In the genomic region with DNA sequence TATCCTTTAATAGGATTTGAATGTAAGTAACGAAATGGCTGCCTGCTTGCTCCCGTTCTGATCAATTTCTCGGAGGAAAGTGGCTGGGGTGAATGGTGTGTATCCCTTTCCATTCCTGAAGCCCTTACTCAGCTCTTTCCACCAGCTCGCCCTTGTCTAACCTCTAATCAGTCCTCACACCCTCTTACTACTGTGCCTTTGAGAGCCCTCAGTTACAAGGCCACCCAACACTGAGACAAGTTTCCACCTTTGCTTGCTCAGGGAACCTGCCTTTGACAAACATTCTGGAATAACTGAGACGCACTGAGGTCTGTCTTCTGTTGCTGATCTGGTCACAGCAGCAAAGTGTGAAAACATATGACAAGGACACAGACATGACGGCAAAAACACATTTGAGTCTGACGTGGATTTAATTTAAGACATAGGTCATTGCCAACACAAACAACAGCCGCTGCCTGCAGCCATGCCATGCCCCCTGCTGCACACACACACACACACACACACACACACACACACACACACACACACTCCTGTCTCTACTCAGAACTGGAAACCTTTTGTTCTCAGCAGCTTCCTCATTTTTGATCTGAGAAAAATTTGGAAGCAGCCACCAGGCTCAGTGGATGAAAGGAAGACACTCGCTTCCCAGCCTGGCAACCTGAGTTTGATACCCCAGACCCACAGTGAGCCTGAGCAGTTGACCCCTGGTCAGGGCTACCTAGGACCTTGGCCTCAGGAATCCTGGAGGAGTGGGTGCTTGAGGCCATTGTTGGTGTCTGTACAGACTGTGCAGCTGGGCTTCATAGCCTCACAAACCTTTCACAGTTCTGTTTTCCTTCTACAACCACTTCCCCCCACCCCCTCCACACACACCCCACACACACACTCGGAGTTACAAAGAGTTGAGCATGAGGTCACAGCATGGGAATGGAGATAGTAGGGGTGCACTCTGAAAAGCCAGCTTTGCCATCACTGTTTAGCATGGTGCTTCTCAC, we compare ENCODE assay signal across 10 mouse cellular contexts. TPM values are rescaled to one million over a fixed set of nuclear protein-coding genes. Genes with fewer than 3 reads are reported as not detected.
DNase-seq lines count a peak whose midpoint lies in the region; ATAC-seq and TF ChIP-seq lines count a peak whose summit lies in the region.
"Had no signal": no experiment of that assay in that cellular context is flagged by ENCODE, and none has a peak within 500 bp of the region (broad histone marks: within the 10 kb centered on the region; RNA-seq: fewer than 3 reads in every experiment).

No protein-coding gene starts in this region.

- no peaks in the 10 kb centered on the region for H3K9me3 ChIP-seq in kidney, embryonic 15.5 days (replicated peaks)
- no peaks in the 10 kb centered on the region for H3K9me3 ChIP-seq in MEL (replicated peaks; ENCODE audit: insufficient read depth, low read length)
- no peaks in the 10 kb centered on the region for H3K9me3 ChIP-seq in heart, embryonic 16.5 days (replicated peaks; ENCODE audit: control insufficient read depth, low read length)

- H3K4me3 ChIP-seq in kidney, embryonic 15.5 days (replicated peaks) = no peak overlapping the region
- H3K4me3 ChIP-seq in MEL (ENCODE audit: control insufficient read depth in 1 of 2, insufficient read depth in 1 of 2, low read depth in 2 of 2, low read length in 2 of 2) (no peak overlapping the region), macrophage (ENCODE audit: inconsistent target) (no peak overlapping the region)
- no peak overlapping the region for H3K4me3 ChIP-seq in heart, embryonic 16.5 days (ENCODE audit: low read length)

- peak overlapping the region; percentile 32; the same call in 1 of the 2 replicates for H3K27ac ChIP-seq in kidney, embryonic 15.5 days
- H3K27ac ChIP-seq in MEL (ENCODE audit: control insufficient read depth, low read depth, low read length) (no peak overlapping the region), macrophage (peak overlapping the region; percentile 91)
- peak overlapping the region; percentile 60 for H3K27ac ChIP-seq in heart, embryonic 16.5 days (ENCODE audit: low read length)

- 0 out of 2 replicates have a peak, but pooled peaks have one; percentile 33 for ATAC-seq in kidney, embryonic 15.5 days (replicated peaks; ENCODE audit: low FRiP score)
- ATAC-seq in heart, embryonic 16.5 days (replicated peaks; ENCODE audit: extremely low read depth, insufficient read depth, low FRiP score) = no peak

- WGBS in kidney, embryonic 15.5 days = 41% methylated on average over 10 of the region's 10 CpGs
- 32% methylated on average over 10 of the region's 10 CpGs for WGBS in heart, embryonic 16.5 days
- WGBS in macrophage (ENCODE audit: missing documents) = 48% methylated on average over 9 of the region's 10 CpGs

- H3K9ac ChIP-seq in kidney, embryonic 15.5 days = no peak overlapping the region
- 0 out of 2 replicates have a peak overlapping the region, but pooled peaks have one; percentile 5 for H3K9ac ChIP-seq in MEL (ENCODE audit: control insufficient read depth, low read depth, low read length, poor library complexity, severe bottlenecking)
- no peak overlapping the region; the same call in 1 of the 2 replicates for H3K9ac ChIP-seq in heart, embryonic 16.5 days (ENCODE audit: low read length)

- no peak for TF ChIP-seq CTCF in MEL (IDR thresholded peaks at IDR 0.05 in 2 of 3, conservative IDR thresholded peaks at IDR 0.05 in 1 of 3; ENCODE audit: control insufficient read depth in 1 of 3, insufficient read depth in 1 of 3, low read depth in 2 of 3, low read length in 3 of 3, poor library complexity in 1 of 3, severe bottlenecking in 1 of 3)

- H3K4me1 ChIP-seq in kidney, embryonic 15.5 days = peaks cover 39% of the 10 kb centered on the region
- peaks cover 8 to 22% of the 10 kb centered on the region in 2 experiments; a peak in 3 of 4 replicates for H3K4me1 ChIP-seq in MEL (ENCODE audit: control insufficient read depth in 1 of 2, insufficient read depth in 2 of 2, low read length in 2 of 2)
- H3K4me1 ChIP-seq in heart, embryonic 16.5 days (ENCODE audit: control insufficient read depth, insufficient read depth, low read length) = peaks cover 5% of the 10 kb centered on the region

- no peaks in the 10 kb centered on the region for H3K27me3 ChIP-seq in kidney, embryonic 15.5 days
- H3K27me3 ChIP-seq in MEL (ENCODE audit: control insufficient read depth in 1 of 2, insufficient read depth in 2 of 2, low read length in 2 of 2) = no peaks in the 10 kb centered on the region
- no peaks in the 10 kb centered on the region for H3K27me3 ChIP-seq in heart, embryonic 16.5 days (ENCODE audit: control insufficient read depth, insufficient read depth, low read length)

- H3K79me2 ChIP-seq in MEL (ENCODE audit: control insufficient read depth, insufficient read depth, low read length, poor library complexity) (no peaks in the 10 kb centered on the region), macrophage (ENCODE audit: inconsistent target) (no peaks in the 10 kb centered on the region)

- TF ChIP-seq EP300 in MEL (IDR thresholded peaks at IDR 0.05; ENCODE audit: low read depth in 1 of 2, low read length in 2 of 2) = peak; percentile 14 to 44; a peak in 3 of 4 replicates

- no peak for TF ChIP-seq RAD21 in MEL (IDR thresholded peaks at IDR 0.05; ENCODE audit: low read depth, low read length)

- H3K4me2 ChIP-seq in kidney, embryonic 15.5 days = no peak overlapping the region
- H3K4me2 ChIP-seq in heart, embryonic 16.5 days (ENCODE audit: low read depth, low read length) = no peak overlapping the region

- H3K36me3 ChIP-seq in kidney, embryonic 15.5 days = no peaks in the 10 kb centered on the region
- H3K36me3 ChIP-seq in MEL (ENCODE audit: control insufficient read depth in 1 of 2, insufficient read depth in 2 of 2, low read length in 2 of 2) = no peaks in the 10 kb centered on the region
- H3K36me3 ChIP-seq in heart, embryonic 16.5 days (ENCODE audit: control insufficient read depth, insufficient read depth) = no peaks in the 10 kb centered on the region
- H3K36me3 ChIP-seq in macrophage (ENCODE audit: inconsistent target) = no peaks in the 10 kb centered on the region

- DNase-seq in kidney, postnatal 25 days = no peak
- DNase-seq in MEL (ENCODE audit: low read depth, low spot score) = peak; percentile 69
- no peak for DNase-seq in embryo, embryonic 11 days
- DNase-seq in cerebellum, adult 11 months = no peak
- DNase-seq in layer of hippocampus, adult 9-10 months (ENCODE audit: low spot score) = no peak
- DNase-seq: gastrocnemius, postnatal 25 days; layer of hippocampus, adult 9-11 months had no signal

- TF ChIP-seq POLR2A in MEL (IDR thresholded peaks at IDR 0.05; ENCODE audit: control insufficient read depth in 1 of 2, insufficient read depth in 1 of 2, low read depth in 1 of 2, low read length in 2 of 2, poor library complexity in 1 of 2) = no peak

RNA-seq across cellular contexts. Expression of a gene that starts 37.6 kb away (rescaled TPM):
- 1,594 and 1,598 TPM in 2 replicates for polyA plus RNA-seq in kidney, embryonic 15.5 days (2015; fragmentation: Nextera tagmentation; extraction: Ambion mirVana)
- 444 and 518 TPM in 2 replicates for total RNA-seq in MEL (2012; rRNA removed)
- 1,000 to 10,000 TPM; 2,118 to 2,175 TPM for polyA plus RNA-seq in MEL (2012; ENCODE audit: insufficient read depth in 1 of 2, insufficient read length in 2 of 2, low read depth in 1 of 2, low replicate concordance in 2 of 2, missing spikeins in 1 of 2)
- polyA plus RNA-seq in heart, embryonic 16.5 days (2015; fragmentation: Nextera tagmentation; extraction: Ambion mirVana) = 1,934 and 2,252 TPM in 2 replicates
- total RNA-seq in macrophage (2018; cell fraction: chromatin; rRNA removed) = 1,000 to 10,000 TPM in 25 of 26 experiments, 100 to 1,000 TPM in 1; 839 to 4,643 (median 2,612) TPM
- over 10,000 TPM; 27,371 to 77,320 (median 43,339) TPM for total RNA-seq in macrophage (2018; cell fraction: cytosol; rRNA removed)
- over 10,000 TPM in 4 of 26 experiments, 1,000 to 10,000 TPM in 22; 2,155 to 11,196 (median 6,502) TPM for total RNA-seq in macrophage (2018; cell fraction: nucleus; rRNA removed)
- polyA plus RNA-seq in macrophage (2018) = 25,011 to 42,260 TPM (median 38,400 TPM) in 3 replicates

RNA-seq across cellular contexts. Expression of a gene that starts 43.5 kb away (rescaled TPM):
- 105 and 112 TPM in 2 replicates for polyA plus RNA-seq in kidney, embryonic 15.5 days (2015; fragmentation: Nextera tagmentation; extraction: Ambion mirVana)
- 91.0 and 103 TPM in 2 replicates for total RNA-seq in MEL (2012; rRNA removed)
- polyA plus RNA-seq in MEL (2012; ENCODE audit: insufficient read depth in 1 of 2, insufficient read length in 2 of 2, low read depth in 1 of 2, low replicate concordance in 2 of 2, missing spikeins in 1 of 2) = 100 to 1,000 TPM in 1 of 2 experiments, not detected in 1; 216 TPM
- polyA plus RNA-seq in heart, embryonic 16.5 days (2015; fragmentation: Nextera tagmentation; extraction: Ambion mirVana) = 67.3 and 72.1 TPM in 2 replicates
- total RNA-seq in macrophage (2018; cell fraction: chromatin; rRNA removed) = 100 to 1,000 TPM in 13 of 26 experiments, 10 to 100 TPM in 13; 11.0 to 260 (median 108) TPM
- total RNA-seq in macrophage (2018; cell fraction: cytosol; rRNA removed) = 10 to 100 TPM; 14.9 to 49.5 (median 37.8) TPM
- 100 to 1,000 TPM in 2 of 26 experiments, 10 to 100 TPM in 24; 19.3 to 115 (median 57.5) TPM for total RNA-seq in macrophage (2018; cell fraction: nucleus; rRNA removed)
- 37.8 to 67.1 TPM (median 51.1 TPM) in 3 replicates for polyA plus RNA-seq in macrophage (2018)

RNA-seq across cellular contexts. Expression of a gene that starts 58.6 kb away (rescaled TPM):
- polyA plus RNA-seq in kidney, embryonic 15.5 days (2015; fragmentation: Nextera tagmentation; extraction: Ambion mirVana) = 1.4 and 1.7 TPM in 2 replicates
- not detected in 2 replicates for total RNA-seq in MEL (2012; rRNA removed)
- under 1 TPM in 1 of 2 experiments, not detected in 1; 0.08 TPM for polyA plus RNA-seq in MEL (2012; ENCODE audit: insufficient read depth in 1 of 2, insufficient read length in 2 of 2, low read depth in 1 of 2, low replicate concordance in 2 of 2, missing spikeins in 1 of 2)
- 0.28 and 0.30 TPM in 2 replicates for polyA plus RNA-seq in heart, embryonic 16.5 days (2015; fragmentation: Nextera tagmentation; extraction: Ambion mirVana)
- total RNA-seq in macrophage (2018; cell fraction: chromatin; rRNA removed) = 1 to 10 TPM in 8 of 26 experiments, under 1 TPM in 17, not detected in 1; 0.25 to 4.7 (median 0.74) TPM
- 1 to 10 TPM in 9 of 26 experiments, under 1 TPM in 17; 0.35 to 1.7 (median 0.84) TPM for total RNA-seq in macrophage (2018; cell fraction: cytosol; rRNA removed)
- 1 to 10 TPM in 13 of 26 experiments, under 1 TPM in 12, not detected in 1; 0.34 to 3.0 (median 1.1) TPM for total RNA-seq in macrophage (2018; cell fraction: nucleus; rRNA removed)
- 0.11 to 1.8 TPM (median 0.22 TPM) in 3 replicates for polyA plus RNA-seq in macrophage (2018)

RNA-seq across cellular contexts. Expression of a gene that starts 58.6 kb away (rescaled TPM):
- 28.0 and 34.3 TPM in 2 replicates for polyA plus RNA-seq in kidney, embryonic 15.5 days (2015; fragmentation: Nextera tagmentation; extraction: Ambion mirVana)
- total RNA-seq in MEL (2012; rRNA removed) = 0.52 and 1.0 TPM in 2 replicates
- 1 to 10 TPM in 1 of 2 experiments, not detected in 1; 1.4 TPM for polyA plus RNA-seq in MEL (2012; ENCODE audit: insufficient read depth in 1 of 2, insufficient read length in 2 of 2, low read depth in 1 of 2, low replicate concordance in 2 of 2, missing spikeins in 1 of 2)
- polyA plus RNA-seq in heart, embryonic 16.5 days (2015; fragmentation: Nextera tagmentation; extraction: Ambion mirVana) = 22.1 and 24.0 TPM in 2 replicates
- 100 to 1,000 TPM in 11 of 26 experiments, 10 to 100 TPM in 14, 1 to 10 TPM in 1; 8.2 to 225 (median 73.2) TPM for total RNA-seq in macrophage (2018; cell fraction: chromatin; rRNA removed)
- 100 to 1,000 TPM in 17 of 26 experiments, 10 to 100 TPM in 9; 35.4 to 153 (median 124) TPM for total RNA-seq in macrophage (2018; cell fraction: cytosol; rRNA removed)
- 100 to 1,000 TPM in 10 of 26 experiments, 10 to 100 TPM in 16; 23.9 to 194 (median 77.8) TPM for total RNA-seq in macrophage (2018; cell fraction: nucleus; rRNA removed)
- polyA plus RNA-seq in macrophage (2018) = 97.7 to 161 TPM (median 125 TPM) in 3 replicates

Comparison
In these comparisons a context has a peak if more than half of its experiments do, and no peak if none do; other contexts are left out.
1. RNA of a gene that starts 37.6 kb away (polyA plus RNA-seq): 25,011 to 42,260 TPM in macrophage; 1,934 to 2,252 TPM in heart, embryonic 16.5 days, 2,118 to 2,175 TPM in MEL and 1,594 to 1,598 TPM in kidney, embryonic 15.5 days; every median in the first group is over 10 times any median in the second.